Mouse (Mus musculus) urinary bladder, postnatal 10 days (tissue): Measurements from ENCODE around the gene Musk.

Experiments used
- DNase-seq: peaks from one replicate; pipeline ENCODE4 v3.0.0; 2022; ENCODE audit warnings: low spot score

Musk gene

GRCm38 (mm10) chr4:58317536-58317935 is 31.8 kb downstream of the Musk start:
- DNase-seq, result no peak

GRCm38 (mm10) chr4:58320293-58320692 is 34.5 kb downstream of the Musk start:
- DNase-seq, result no peak

- DNase-seq, result no peak
Measured at GRCm38 (mm10) chr4:58326746-58327145, 41.0 kb downstream of the Musk start.

- no peak for DNase-seq
Measured at GRCm38 (mm10) chr4:58328231-58328630, 42.5 kb downstream of the Musk start.

- no peak for DNase-seq
Measured at GRCm38 (mm10) chr4:58330016-58330415, 44.3 kb downstream of the Musk start.

- no peak for DNase-seq
Measured at GRCm38 (mm10) chr4:58330864-58331638, 45.3 kb downstream of the Musk start.

GRCm38 (mm10) chr4:58332394-58332793 is 46.6 kb downstream of the Musk start:
- DNase-seq, result no peak

- no peak for DNase-seq
Measured at GRCm38 (mm10) chr4:58336227-58336626, 50.5 kb downstream of the Musk start.

GRCm38 (mm10) chr4:58339226-58339625 is 53.5 kb downstream of the Musk start:
- no peak for DNase-seq

GRCm38 (mm10) chr4:58350206-58350605 is 64.4 kb downstream of the Musk start:
- no peak for DNase-seq

GRCm38 (mm10) chr4:58351165-58351564 is 65.4 kb downstream of the Musk start:
- DNase-seq, result no peak

- no peak for DNase-seq
Measured at GRCm38 (mm10) chr4:58351590-58351989, 65.8 kb downstream of the Musk start.

- no peak for DNase-seq
Measured at GRCm38 (mm10) chr4:58358996-58359395, 73.2 kb downstream of the Musk start.

- DNase-seq, result no peak
Measured at GRCm38 (mm10) chr4:58365321-58365720, 79.6 kb downstream of the Musk start.

- DNase-seq, result no peak
Measured at GRCm38 (mm10) chr4:58371106-58371505, 85.3 kb downstream of the Musk start.

GRCm38 (mm10) chr4:58373599-58373998 is 87.8 kb downstream of the Musk start:
- no peak for DNase-seq

- no peak for DNase-seq
Measured at GRCm38 (mm10) chr4:58374141-58374870, 88.5 kb downstream of the Musk start.

- no peak for DNase-seq
Measured at GRCm38 (mm10) chr4:58379186-58379585, 93.4 kb downstream of the Musk start.

GRCm38 (mm10) chr4:58400861-58401341 is 115.1 kb downstream of the Musk start:
- no peak for DNase-seq

- DNase-seq, result no peak
Measured at GRCm38 (mm10) chr4:58401973-58402501, 116.3 kb downstream of the Musk start.

- DNase-seq, result no peak
Measured at GRCm38 (mm10) chr4:58413188-58414185, 127.7 kb downstream of the Musk start.

GRCm38 (mm10) chr4:58415537-58415936 is 129.8 kb downstream of the Musk start:
- DNase-seq, result no peak
